In genomic region chr13:89743201-89743600, GRCm38 (mm10) we compare ENCODE assay signal across 10 mouse cellular contexts. TPM values are rescaled to one million over a fixed set of nuclear protein-coding genes. Genes with fewer than 3 reads are reported as not detected.
DNase-seq lines count a peak whose midpoint lies in the region; ATAC-seq and TF ChIP-seq lines count a peak whose summit lies in the region.
"Had no signal": no experiment of that assay in that cellular context is flagged by ENCODE, and none has a peak within 500 bp of the region (broad histone marks: within the 10 kb centered on the region; RNA-seq: fewer than 3 reads in every experiment).

No protein-coding gene starts in this region.

- no peak for TF ChIP-seq CTCF in intestine, postnatal 0 days (IDR thresholded peaks at IDR 0.05; ENCODE audit: low read depth)
- TF ChIP-seq CTCF in hindbrain, postnatal 0 days (IDR thresholded peaks at IDR 0.05; ENCODE audit: low read depth), result no peak

- H3K9ac ChIP-seq in intestine, embryonic 14.5 days (ENCODE audit: low read length), result 0 out of 2 replicates have a peak overlapping the region, but pooled peaks have one; percentile 69
- no peak overlapping the region for H3K9ac ChIP-seq in intestine, postnatal 0 days (ENCODE audit: low read depth, low read length)
- H3K9ac ChIP-seq in embryonic facial prominence, embryonic 13.5 days, result peak overlapping the region; percentile 93
- peak overlapping the region; percentile 64; the same call in 1 of the 2 replicates for H3K9ac ChIP-seq in hindbrain, postnatal 0 days (replicated peaks; ENCODE audit: low read length)

- no peaks in the 10 kb centered on the region for H3K9me3 ChIP-seq in intestine, embryonic 14.5 days (ENCODE audit: control insufficient read depth, low read length)
- H3K9me3 ChIP-seq in intestine, postnatal 0 days (ENCODE audit: control insufficient read depth), result no peaks in the 10 kb centered on the region
- no peaks in the 10 kb centered on the region for H3K9me3 ChIP-seq in embryonic facial prominence, embryonic 13.5 days
- H3K9me3 ChIP-seq in hindbrain, postnatal 0 days (ENCODE audit: low read length), result no peaks in the 10 kb centered on the region

- H3K4me2 ChIP-seq in intestine, embryonic 14.5 days (ENCODE audit: low read length), result peak overlapping the region; percentile 85
- no peak overlapping the region; the same call in 1 of the 2 replicates for H3K4me2 ChIP-seq in intestine, postnatal 0 days (replicated peaks; ENCODE audit: low read depth)
- peak overlapping the region; percentile 83 for H3K4me2 ChIP-seq in embryonic facial prominence, embryonic 13.5 days
- peak overlapping the region; percentile 98 for H3K4me2 ChIP-seq in hindbrain, postnatal 0 days (ENCODE audit: low read depth, low read length)
- H3K4me2 ChIP-seq in myocyte (ENCODE audit: low read depth), result no peak overlapping the region

- peak overlapping the region; percentile 71 for H3K4me3 ChIP-seq in intestine, embryonic 14.5 days (ENCODE audit: low read depth, low read length)
- no peak overlapping the region for H3K4me3 ChIP-seq in intestine, postnatal 0 days (ENCODE audit: low read depth, low read length)
- peak overlapping the region; percentile 70 for H3K4me3 ChIP-seq in embryonic facial prominence, embryonic 13.5 days
- H3K4me3 ChIP-seq in hindbrain, postnatal 0 days (ENCODE audit: low read length), result peak overlapping the region; percentile 66
- peak overlapping the region; percentile 90 for H3K4me3 ChIP-seq in myocyte

- 24% methylated on average over 8 of the region's 8 CpGs for WGBS in intestine, embryonic 14.5 days
- 58% methylated on average over 8 of the region's 8 CpGs for WGBS in intestine, postnatal 0 days
- WGBS in embryonic facial prominence, embryonic 13.5 days, result 11% methylated on average over 8 of the region's 8 CpGs
- WGBS in hindbrain, postnatal 0 days, result 12% methylated on average over 8 of the region's 8 CpGs

- H3K27me3 ChIP-seq in intestine, embryonic 14.5 days (replicated peaks; ENCODE audit: control insufficient read depth, insufficient read depth, low read length), result no peaks in the 10 kb centered on the region
- peaks cover 13% of the 10 kb centered on the region for H3K27me3 ChIP-seq in intestine, postnatal 0 days (replicated peaks; ENCODE audit: control insufficient read depth, insufficient read depth, low read length)
- no peaks in the 10 kb centered on the region for H3K27me3 ChIP-seq in embryonic facial prominence, embryonic 13.5 days
- H3K27me3 ChIP-seq in hindbrain, postnatal 0 days (ENCODE audit: insufficient read depth, low read length), result no peaks in the 10 kb centered on the region
- H3K27me3 ChIP-seq in myocyte (ENCODE audit: control insufficient read depth, insufficient read depth, insufficient read length), result no peaks in the 10 kb centered on the region
- H3K27me3 ChIP-seq: CH12.LX had no signal

- DNase-seq in intestine, embryonic 14.5 days (ENCODE audit: low spot score), result no peak
- no peak for DNase-seq in hindbrain, postnatal 0 days (ENCODE audit: low spot score)
- DNase-seq in ovary, postnatal 14 days (ENCODE audit: low spot score), result no peak
- DNase-seq in frontal cortex, postnatal 25 days (ENCODE audit: low spot score in 2 of 2), result no peak
- DNase-seq in thymus, postnatal 14 days, result no peak
- DNase-seq: adrenal gland, postnatal 25 days had no signal

- no peak for ATAC-seq in intestine, embryonic 14.5 days (replicated peaks; ENCODE audit: low FRiP score, low TSS enrichment, low read depth)
- no peak for ATAC-seq in intestine, postnatal 0 days
- no peak for ATAC-seq in embryonic facial prominence, embryonic 13.5 days (ENCODE audit: insufficient number of reproducible peaks, insufficient read depth, low FRiP score, low TSS enrichment, low read depth)
- ATAC-seq in hindbrain, postnatal 0 days, result no peak

- no peak for TF ChIP-seq POLR2A in myocyte (IDR thresholded peaks at IDR 0.05; ENCODE audit: insufficient read length, low read depth)

- no peaks in the 10 kb centered on the region for H3K36me3 ChIP-seq in intestine, embryonic 14.5 days (ENCODE audit: control insufficient read depth, insufficient read depth, low read length)
- H3K36me3 ChIP-seq in intestine, postnatal 0 days (ENCODE audit: control insufficient read depth, insufficient read depth), result no peaks in the 10 kb centered on the region
- no peaks in the 10 kb centered on the region for H3K36me3 ChIP-seq in embryonic facial prominence, embryonic 13.5 days
- no peaks in the 10 kb centered on the region for H3K36me3 ChIP-seq in hindbrain, postnatal 0 days (ENCODE audit: insufficient read depth, low read length)
- no peaks in the 10 kb centered on the region for H3K36me3 ChIP-seq in myocyte (ENCODE audit: control insufficient read depth, insufficient read depth)

- peaks cover 20% of the 10 kb centered on the region for H3K79me2 ChIP-seq in myocyte (ENCODE audit: control insufficient read depth, insufficient read depth)

- H3K27ac ChIP-seq in intestine, embryonic 14.5 days (ENCODE audit: low read depth), result peak overlapping the region; percentile 88; the same call in 1 of the 2 replicates
- no peak overlapping the region for H3K27ac ChIP-seq in intestine, postnatal 0 days (ENCODE audit: low read depth, low read length)
- no peak overlapping the region for H3K27ac ChIP-seq in embryonic facial prominence, embryonic 13.5 days
- H3K27ac ChIP-seq in hindbrain, postnatal 0 days, result no peak overlapping the region

- H3K4me1 ChIP-seq in intestine, embryonic 14.5 days (replicated peaks; ENCODE audit: control insufficient read depth, insufficient read depth, low read length), result peaks cover 7% of the 10 kb centered on the region; the same call in 1 of the 2 replicates
- 0 out of 2 replicates have a peak, but pooled peaks cover 12% of the 10 kb centered on the region for H3K4me1 ChIP-seq in intestine, postnatal 0 days (replicated peaks; ENCODE audit: control insufficient read depth, insufficient read depth, low read length)
- H3K4me1 ChIP-seq in embryonic facial prominence, embryonic 13.5 days, result peaks cover 6% of the 10 kb centered on the region; the same call in 1 of the 2 replicates
- H3K4me1 ChIP-seq in hindbrain, postnatal 0 days (ENCODE audit: insufficient read depth, low read length), result no peaks in the 10 kb centered on the region

- H3ac ChIP-seq in myocyte (ENCODE audit: control insufficient read depth, insufficient read length), result no peak overlapping the region

TF ChIP-seq in myocyte, 11 proteins besides CTCF, POLR2A, EP300 and RAD21:
- TF ChIP-seq E2F4 (IDR thresholded peaks at IDR 0.05; ENCODE audit: insufficient read depth), result no peak
- no peak for TF ChIP-seq SRF (IDR thresholded peaks at IDR 0.05; ENCODE audit: control insufficient read depth, insufficient read length, low read depth)
- no peak for TF ChIP-seq CEBPB (IDR thresholded peaks at IDR 0.05; ENCODE audit: insufficient read depth, poor library complexity, severe bottlenecking)
- no peak for TF ChIP-seq USF1 (IDR thresholded peaks at IDR 0.05; ENCODE audit: low read depth)
- no peak for TF ChIP-seq MYOG (IDR thresholded peaks at IDR 0.05; ENCODE audit: control insufficient read depth in 1 of 3, insufficient read depth in 1 of 3, insufficient read length in 2 of 3, low read depth in 2 of 3)
- TF ChIP-seq REST (IDR thresholded peaks at IDR 0.05; ENCODE audit: insufficient read depth, insufficient read length), result no peak

RNA-seq across cellular contexts. Expression of gene Vcan, which starts 0.9 kb away (rescaled TPM):
- polyA plus RNA-seq in intestine, embryonic 14.5 days (2014; fragmentation: Nextera tagmentation; extraction: Ambion mirVana), result 40.2 and 42.8 TPM in 2 replicates
- polyA plus RNA-seq in intestine, postnatal 0 days (2015; fragmentation: Nextera tagmentation; extraction: Ambion mirVana), result 4.4 and 5.0 TPM in 2 replicates
- 171 and 178 TPM in 2 replicates for polyA plus RNA-seq in embryonic facial prominence, embryonic 13.5 days (2015; fragmentation: Nextera tagmentation; extraction: Ambion mirVana)
- total RNA-seq in hindbrain, postnatal 0 days (2014; rRNA removed), result 51.2 TPM in 2 replicates
- 23.5 and 24.1 TPM in 2 replicates for polyA plus RNA-seq in hindbrain, postnatal 0 days (2015; fragmentation: Nextera tagmentation; extraction: Ambion mirVana)
- polyA plus RNA-seq in myocyte (2012; fragmentation: generic; extraction: Trizol), result 23.9 TPM

Comparison
In these comparisons a context has a peak if more than half of its experiments do, and no peak if none do; other contexts are left out.
1. H3K4me2 ChIP-seq: peak in intestine, embryonic 14.5 days (single experiment), embryonic facial prominence, embryonic 13.5 days (single experiment) and hindbrain, postnatal 0 days (single experiment); none in intestine, postnatal 0 days (single experiment) and myocyte (single experiment).